In the genomic region with DNA sequence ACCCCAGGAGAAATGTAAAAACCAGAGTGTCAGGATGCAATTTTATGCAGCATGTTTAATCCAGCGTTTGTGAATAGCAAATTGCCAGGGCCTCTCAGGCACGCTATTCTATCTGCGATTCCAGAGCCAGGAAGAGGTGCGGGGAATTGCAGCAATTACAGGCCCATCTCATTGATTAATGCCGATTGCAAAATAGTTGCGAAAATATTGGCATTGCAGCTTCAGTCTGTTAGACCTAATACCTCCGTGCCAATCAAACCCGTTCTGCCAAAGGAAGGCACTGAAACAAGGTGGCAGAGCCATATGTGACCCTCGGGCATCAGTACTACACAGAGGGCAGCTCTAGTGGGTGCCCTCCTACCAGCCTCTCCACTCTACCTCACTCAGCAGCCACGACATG, we compare ENCODE assay signal across 22 mouse cellular contexts.
DNase-seq lines count a peak whose midpoint lies in the region; ATAC-seq and TF ChIP-seq lines count a peak whose summit lies in the region.
"Had no signal": no experiment of that assay in that cellular context is flagged by ENCODE, and none has a peak within 500 bp of the region (broad histone marks: within the 10 kb centered on the region; RNA-seq: fewer than 3 reads in every experiment).

No protein-coding gene starts in this region.

- TF ChIP-seq CTCF in liver, adult 2 months (IDR thresholded peaks at IDR 0.05; ENCODE audit: low read depth, low read length) = no peak
- no peak for TF ChIP-seq CTCF in stomach, postnatal 0 days (IDR thresholded peaks at IDR 0.05; ENCODE audit: low read depth)

- no peak for ATAC-seq in stomach, postnatal 0 days (ENCODE audit: low FRiP score, low TSS enrichment)
- ATAC-seq: activated CD4-positive, CD25-positive, alpha-beta regulatory T cell, adult 4 months; CD4-positive, CD25-positive, alpha-beta regulatory T cell, adult 4 months; forebrain, embryonic 13.5 days; forebrain, embryonic 16.5 days; Patski had no signal

- 23% methylated on average over 10 of the region's 10 CpGs for WGBS in liver, adult 2 months
- WGBS in stomach, postnatal 0 days = 86% methylated on average over 10 of the region's 10 CpGs

- no peaks in the 10 kb centered on the region for H3K36me3 ChIP-seq in liver, adult 2 months (ENCODE audit: control insufficient read depth, insufficient read depth, low read length)
- H3K36me3 ChIP-seq in stomach, postnatal 0 days (ENCODE audit: control insufficient read depth, insufficient read depth, low read length) = no peaks in the 10 kb centered on the region
- H3K36me3 ChIP-seq: embryonic facial prominence, embryonic 10.5 days; embryonic facial prominence, embryonic 12.5 days; forebrain, embryonic 10.5 days; G1E had no signal

- DNase-seq in adrenal gland, adult 2 months = peak; percentile 52
- DNase-seq in adrenal gland, postnatal 14 days = no peak
- peak; percentile 92 for DNase-seq in liver, adult 2 months (ENCODE audit: extremely low read depth, low read depth, low spot score)
- DNase-seq in liver = no peak
- DNase-seq in fat pad, adult 2 months (ENCODE audit: extremely low read depth, low read depth, low spot score) = peak; percentile 83
- DNase-seq in stomach, postnatal 0 days (ENCODE audit: low spot score) = no peak
- DNase-seq: adrenal gland, postnatal 10 days; B cell, adult 2 months; cerebellum, adult 11-12 months; cerebellum, adult 2 months; cerebellum, adult 9-10 months; cerebellum, postnatal 10 days; cerebellum, postnatal 25 days had no signal

- no peak overlapping the region for H3K4me3 ChIP-seq in liver, adult 2 months (ENCODE audit: insufficient read depth, low read depth, low read length)
- H3K4me3 ChIP-seq in stomach, postnatal 0 days (ENCODE audit: low read depth, low read length) = no peak overlapping the region
- H3K4me3 ChIP-seq: embryonic facial prominence, embryonic 10.5 days; embryonic facial prominence, embryonic 12.5 days; forebrain, embryonic 10.5 days; forebrain, embryonic 13.5 days had no signal

- H3K9ac ChIP-seq in liver, adult 2 months (ENCODE audit: low read depth, low read length) = no peak overlapping the region
- no peak overlapping the region for H3K9ac ChIP-seq in stomach, postnatal 0 days (ENCODE audit: low read length)
- H3K9ac ChIP-seq: embryonic facial prominence, embryonic 12.5 days; forebrain, embryonic 13.5 days had no signal

- no peak for TF ChIP-seq EP300 in stomach, postnatal 0 days (optimal IDR thresholded peaks at IDR 0.05)

- no peaks in the 10 kb centered on the region; the same call in 1 of the 2 replicates for H3K4me1 ChIP-seq in liver, adult 2 months (ENCODE audit: control insufficient read depth, insufficient read depth, low read length)
- H3K4me1 ChIP-seq in stomach, postnatal 0 days (replicated peaks; ENCODE audit: control insufficient read depth, insufficient read depth) = no peaks in the 10 kb centered on the region
- H3K4me1 ChIP-seq: embryonic facial prominence, embryonic 10.5 days; embryonic facial prominence, embryonic 12.5 days had no signal

- H3K9me3 ChIP-seq in stomach, postnatal 0 days (ENCODE audit: control insufficient read depth, low read length) = no peaks in the 10 kb centered on the region
- H3K9me3 ChIP-seq: embryonic facial prominence, embryonic 10.5 days; embryonic facial prominence, embryonic 12.5 days; forebrain, embryonic 10.5 days; forebrain, embryonic 13.5 days; G1E had no signal

- H3K79me2 ChIP-seq in liver, adult 2 months (ENCODE audit: control insufficient read depth, insufficient read depth, low read length) = no peaks in the 10 kb centered on the region

- no peak overlapping the region for H3K4me2 ChIP-seq in stomach, postnatal 0 days (replicated peaks; ENCODE audit: low read depth)
- H3K4me2 ChIP-seq: embryonic facial prominence, embryonic 12.5 days; forebrain, embryonic 13.5 days had no signal

- no peak overlapping the region for H3K27ac ChIP-seq in liver, adult 2 months (replicated peaks; ENCODE audit: insufficient read depth, low read depth, low read length)
- H3K27ac ChIP-seq in stomach, postnatal 0 days (replicated peaks) = no peak overlapping the region
- H3K27ac ChIP-seq: embryonic facial prominence, embryonic 10.5 days; embryonic facial prominence, embryonic 12.5 days; forebrain, embryonic 10.5 days; forebrain, embryonic 13.5 days had no signal

- no peak for TF ChIP-seq POLR2A in liver, adult 2 months (IDR thresholded peaks at IDR 0.05; ENCODE audit: extremely low read depth, insufficient read depth, low read length)

- H3K27me3 ChIP-seq in liver, adult 2 months (ENCODE audit: control insufficient read depth, insufficient read depth, low read length) = peaks cover 26% of the 10 kb centered on the region
- no peaks in the 10 kb centered on the region for H3K27me3 ChIP-seq in stomach, postnatal 0 days (ENCODE audit: control insufficient read depth, insufficient read depth, low read length)
- H3K27me3 ChIP-seq: embryonic facial prominence, embryonic 12.5 days had no signal

Comparison
In these comparisons a context has a peak if more than half of its experiments do, and no peak if none do; other contexts are left out.
1. DNase-seq: peak in adrenal gland, adult 2 months (single experiment), liver, adult 2 months (single experiment) and fat pad, adult 2 months (single experiment); none in adrenal gland, postnatal 14 days (single experiment), liver (single experiment) and stomach, postnatal 0 days (single experiment).